Mouse (Mus musculus): Measurements from ENCODE around the gene Slc13a3.

GRCm38 (mm10) chr2:165380050-165380449 is 93.0 kb downstream of the Slc13a3 start:
- TF ChIP-seq POLR2A (IDR thresholded peaks at IDR 0.05; ENCODE audit: insufficient read depth, low read depth, low read length) (no peak), CTCF (IDR thresholded peaks at IDR 0.05) (no peak), EP300 (IDR thresholded peaks at IDR 0.05; ENCODE audit: insufficient read depth, low read depth, low read length) (no peak)
